Mouse (Mus musculus): ENCODE data around the gene Vwa3b. TPM values are rescaled to one million over a fixed set of nuclear protein-coding genes. Genes with fewer than 3 reads are reported as not detected.

The Vwa3b gene
- polyA plus RNA-seq, 1 experiment from 2014 or later: not detected

GRCm38 (mm10) chr1:36988161-36988560, 38.2 kb upstream of the Vwa3b start:
- Histone ChIP-seq H3K4me3 (ENCODE audit: low read depth, low read length) (no peak overlapping the region), H3K4me1 (ENCODE audit: control insufficient read depth, insufficient read depth, low read length) (no peaks in the 10 kb centered on the region), H3K27me3 (ENCODE audit: control insufficient read depth, insufficient read depth, low read length) (no peaks in the 10 kb centered on the region), H3K9ac (ENCODE audit: low read depth, low read length) (no peak overlapping the region), H3K9me3 (replicated peaks; ENCODE audit: control insufficient read depth, low read length) (no peaks in the 10 kb centered on the region), H3K4me2 (no peak overlapping the region), H3K27ac (ENCODE audit: low read depth, low read length) (no peak overlapping the region), H3K36me3 (ENCODE audit: control insufficient read depth, insufficient read depth, low read length) (no peaks in the 10 kb centered on the region)
- 84% methylated on average over 6 of the region's 6 CpGs for WGBS (ENCODE audit: insufficient replicate concordance)
- no peak for ATAC-seq (replicated peaks; ENCODE audit: insufficient number of reproducible peaks, low FRiP score, low TSS enrichment)

- 72% methylated on average over 6 of the region's 6 CpGs for WGBS (ENCODE audit: insufficient replicate concordance)
- no peak overlapping the region for H3K27ac ChIP-seq (ENCODE audit: low read depth, low read length)
Observed at GRCm38 (mm10) chr1:36988561-36988960, 37.8 kb upstream of the Vwa3b start.

GRCm38 (mm10) chr1:36994296-36994695, 32.1 kb upstream of the Vwa3b start:
- ATAC-seq (replicated peaks; ENCODE audit: insufficient number of reproducible peaks, low FRiP score, low TSS enrichment): no peak
- Histone ChIP-seq H3K4me3 (ENCODE audit: low read depth, low read length) (no peak overlapping the region), H3K9ac (ENCODE audit: low read depth, low read length) (no peak overlapping the region), H3K4me2 (no peak overlapping the region), H3K27ac (ENCODE audit: low read depth, low read length) (no peak overlapping the region), H3K27me3 (ENCODE audit: control insufficient read depth, insufficient read depth, low read length) (no peaks in the 10 kb centered on the region), H3K4me1 (ENCODE audit: control insufficient read depth, insufficient read depth, low read length) (no peaks in the 10 kb centered on the region; the same call in 1 of the 2 replicates), H3K9me3 (replicated peaks; ENCODE audit: control insufficient read depth, low read length) (no peaks in the 10 kb centered on the region), H3K36me3 (ENCODE audit: control insufficient read depth, insufficient read depth, low read length) (no peaks in the 10 kb centered on the region)
- WGBS (ENCODE audit: insufficient replicate concordance): 90% methylated on average over 5 of the region's 5 CpGs

More at GRCm38 (mm10) chr1:36988561-36988960, 37.8 kb upstream of the Vwa3b start:
- H3K9ac ChIP-seq (ENCODE audit: low read depth, low read length): no peak overlapping the region
- H3K9me3 ChIP-seq (replicated peaks; ENCODE audit: control insufficient read depth, low read length): no peaks in the 10 kb centered on the region
- H3K27me3 ChIP-seq (ENCODE audit: control insufficient read depth, insufficient read depth, low read length): no peaks in the 10 kb centered on the region
- no peak overlapping the region for H3K4me2 ChIP-seq
- no peaks in the 10 kb centered on the region for H3K36me3 ChIP-seq (ENCODE audit: control insufficient read depth, insufficient read depth, low read length)
- H3K4me1 ChIP-seq (ENCODE audit: control insufficient read depth, insufficient read depth, low read length): no peaks in the 10 kb centered on the region
- no peak overlapping the region for H3K4me3 ChIP-seq (ENCODE audit: low read depth, low read length)
- no peak for ATAC-seq (replicated peaks; ENCODE audit: insufficient number of reproducible peaks, low FRiP score, low TSS enrichment)

GRCm38 (mm10) chr1:36995760-36996159, 30.6 kb upstream of the Vwa3b start:
- Histone ChIP-seq H3K36me3 (ENCODE audit: control insufficient read depth, insufficient read depth, low read length) (no peaks in the 10 kb centered on the region), H3K4me1 (ENCODE audit: control insufficient read depth, insufficient read depth, low read length) (no peaks in the 10 kb centered on the region; the same call in 1 of the 2 replicates), H3K27me3 (ENCODE audit: control insufficient read depth, insufficient read depth, low read length) (no peaks in the 10 kb centered on the region), H3K4me3 (ENCODE audit: low read depth, low read length) (no peak overlapping the region), H3K9me3 (replicated peaks; ENCODE audit: control insufficient read depth, low read length) (no peaks in the 10 kb centered on the region), H3K4me2 (no peak overlapping the region), H3K9ac (ENCODE audit: low read depth, low read length) (no peak overlapping the region), H3K27ac (ENCODE audit: low read depth, low read length) (no peak overlapping the region)
- WGBS (ENCODE audit: insufficient replicate concordance): 52% methylated on average over 6 of the region's 6 CpGs
- no peak for ATAC-seq (replicated peaks; ENCODE audit: insufficient number of reproducible peaks, low FRiP score, low TSS enrichment)

GRCm38 (mm10) chr1:36996561-36997213, 29.7 kb upstream of the Vwa3b start:
- Histone ChIP-seq H3K9ac (ENCODE audit: low read depth, low read length) (no peak overlapping the region), H3K9me3 (replicated peaks; ENCODE audit: control insufficient read depth, low read length) (no peaks in the 10 kb centered on the region), H3K36me3 (ENCODE audit: control insufficient read depth, insufficient read depth, low read length) (no peaks in the 10 kb centered on the region), H3K4me3 (ENCODE audit: low read depth, low read length) (no peak overlapping the region), H3K4me2 (no peak overlapping the region), H3K27ac (ENCODE audit: low read depth, low read length) (no peak overlapping the region), H3K27me3 (ENCODE audit: control insufficient read depth, insufficient read depth, low read length) (no peaks in the 10 kb centered on the region), H3K4me1 (ENCODE audit: control insufficient read depth, insufficient read depth, low read length) (no peaks in the 10 kb centered on the region; the same call in 1 of the 2 replicates)
- ATAC-seq (replicated peaks; ENCODE audit: insufficient number of reproducible peaks, low FRiP score, low TSS enrichment): no peak
- 59% methylated on average over 6 of the region's 6 CpGs for WGBS (ENCODE audit: insufficient replicate concordance)

DNA sequence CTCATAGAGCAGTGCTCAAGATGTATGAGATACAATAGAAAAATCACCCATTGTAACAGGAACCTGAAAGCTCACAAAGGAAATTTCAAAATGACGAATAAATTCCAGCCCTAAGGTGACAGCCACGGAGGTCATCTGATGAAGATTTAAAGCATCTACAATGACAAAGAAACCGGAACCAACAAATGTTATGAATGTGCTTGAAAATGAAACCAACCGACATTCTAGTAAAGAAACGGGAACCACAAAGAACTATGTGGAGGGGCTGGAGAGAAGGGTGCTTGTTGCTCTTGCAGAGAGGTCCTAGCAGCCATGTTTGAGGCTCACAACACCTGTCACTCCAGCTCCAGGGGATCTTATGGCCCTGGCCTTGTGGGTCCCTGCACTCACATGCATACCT, 26.1 kb upstream of the Vwa3b start:
- no peaks in the 10 kb centered on the region; the same call in 1 of the 2 replicates for H3K4me1 ChIP-seq (ENCODE audit: control insufficient read depth, insufficient read depth, low read length)
- no peaks in the 10 kb centered on the region for H3K9me3 ChIP-seq (replicated peaks; ENCODE audit: control insufficient read depth, low read length)
- no peaks in the 10 kb centered on the region for H3K36me3 ChIP-seq (ENCODE audit: control insufficient read depth, insufficient read depth, low read length)
- ATAC-seq (replicated peaks; ENCODE audit: insufficient number of reproducible peaks, low FRiP score, low TSS enrichment): no peak
- no peaks in the 10 kb centered on the region for H3K27me3 ChIP-seq (ENCODE audit: control insufficient read depth, insufficient read depth, low read length)
- no peak overlapping the region for H3K9ac ChIP-seq (ENCODE audit: low read depth, low read length)
- no peak overlapping the region for H3K4me3 ChIP-seq (ENCODE audit: low read depth, low read length)
- no peak overlapping the region for H3K4me2 ChIP-seq
- no peak overlapping the region for H3K27ac ChIP-seq (ENCODE audit: low read depth, low read length)
- 69% methylated on average over 5 of the region's 5 CpGs for WGBS (ENCODE audit: insufficient replicate concordance)

DNA sequence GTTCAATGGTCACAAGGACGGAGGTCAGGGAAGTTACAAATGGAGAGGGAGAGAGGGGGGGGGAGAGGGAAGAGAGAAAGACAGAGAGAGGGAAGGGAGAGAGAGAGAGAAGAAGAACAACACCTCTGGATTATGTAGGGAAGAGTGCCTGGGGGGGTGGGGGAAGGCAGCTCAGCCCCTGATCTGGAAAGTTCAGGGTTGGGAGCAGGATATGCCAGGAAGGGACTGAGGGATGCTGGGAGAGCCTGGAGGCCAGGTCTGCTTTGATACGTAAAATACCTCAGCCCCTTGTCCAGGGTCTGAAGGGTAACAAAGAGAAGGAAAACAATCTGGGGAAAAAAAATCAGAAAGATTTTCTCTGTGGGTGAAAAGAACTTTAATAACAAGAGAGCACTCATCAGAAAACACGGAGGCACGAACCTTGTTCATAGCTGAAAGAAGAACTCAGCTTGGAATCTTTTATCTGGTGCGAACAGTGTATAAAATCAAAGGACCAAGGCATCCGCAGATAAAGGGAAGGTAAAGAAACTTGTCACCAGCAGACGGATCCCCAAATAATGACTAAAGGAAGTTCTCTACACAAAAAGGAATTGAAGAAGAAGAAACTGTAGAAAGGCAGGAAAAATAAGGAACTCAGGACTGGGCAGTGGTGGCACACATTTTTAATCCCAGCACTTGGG, 24.6 kb upstream of the Vwa3b start:
- no peak overlapping the region for H3K9ac ChIP-seq (ENCODE audit: low read depth, low read length)
- no peaks in the 10 kb centered on the region for H3K9me3 ChIP-seq (replicated peaks; ENCODE audit: control insufficient read depth, low read length)
- no peaks in the 10 kb centered on the region; the same call in 1 of the 2 replicates for H3K4me1 ChIP-seq (ENCODE audit: control insufficient read depth, insufficient read depth, low read length)
- no peak for ATAC-seq (replicated peaks; ENCODE audit: insufficient number of reproducible peaks, low FRiP score, low TSS enrichment)
- no peaks in the 10 kb centered on the region for H3K27me3 ChIP-seq (ENCODE audit: control insufficient read depth, insufficient read depth, low read length)
- WGBS (ENCODE audit: insufficient replicate concordance): 32% methylated on average over 7 of the region's 7 CpGs
- H3K4me3 ChIP-seq (ENCODE audit: low read depth, low read length): no peak overlapping the region
- H3K4me2 ChIP-seq: no peak overlapping the region
- H3K27ac ChIP-seq (ENCODE audit: low read depth, low read length): no peak overlapping the region
- H3K36me3 ChIP-seq (ENCODE audit: control insufficient read depth, insufficient read depth, low read length): no peaks in the 10 kb centered on the region

DNA sequence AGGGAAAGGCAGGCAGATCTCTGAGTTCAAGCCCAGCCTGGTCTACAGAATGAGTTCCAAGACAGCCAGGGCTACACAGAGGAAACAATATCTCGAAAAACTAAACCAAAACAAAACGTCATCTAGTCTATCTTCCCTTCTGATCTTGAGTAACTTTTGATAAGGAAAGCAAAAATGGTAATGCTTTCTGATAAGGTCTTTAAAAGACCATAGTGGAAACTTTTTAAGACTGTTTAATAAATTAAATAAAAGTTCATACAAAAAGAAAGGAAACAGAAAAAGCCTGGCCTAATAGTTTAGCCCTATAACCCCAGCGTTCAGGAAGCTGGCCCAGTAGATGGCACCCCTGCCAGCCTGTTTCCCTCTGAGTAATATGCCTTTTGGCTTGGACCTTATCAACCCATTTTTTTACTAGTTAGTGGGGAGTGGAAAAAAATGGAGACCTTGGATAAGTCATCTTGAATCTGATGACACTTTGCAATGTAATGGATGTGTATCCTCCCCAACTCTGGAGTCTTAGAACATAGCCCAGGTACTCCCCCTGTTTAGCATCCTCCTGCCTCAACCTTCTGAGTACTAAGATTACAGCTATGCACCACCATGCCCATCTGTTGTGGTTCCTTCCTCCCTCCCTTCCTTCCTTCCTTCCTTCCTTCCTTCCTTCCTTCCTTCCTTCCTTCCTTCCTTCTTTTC, 23.9 kb upstream of the Vwa3b start:
- H3K27ac ChIP-seq (ENCODE audit: low read depth, low read length): no peak overlapping the region
- H3K36me3 ChIP-seq (ENCODE audit: control insufficient read depth, insufficient read depth, low read length): no peaks in the 10 kb centered on the region
- no peak overlapping the region for H3K4me3 ChIP-seq (ENCODE audit: low read depth, low read length)
- no peaks in the 10 kb centered on the region for H3K27me3 ChIP-seq (ENCODE audit: control insufficient read depth, insufficient read depth, low read length)
- H3K4me1 ChIP-seq (ENCODE audit: control insufficient read depth, insufficient read depth, low read length): no peaks in the 10 kb centered on the region
- H3K9ac ChIP-seq (ENCODE audit: low read depth, low read length): no peak overlapping the region
- 49% methylated on average over 3 of the region's 3 CpGs for WGBS (ENCODE audit: insufficient replicate concordance)
- no peak overlapping the region for H3K4me2 ChIP-seq
- no peaks in the 10 kb centered on the region for H3K9me3 ChIP-seq (replicated peaks; ENCODE audit: control insufficient read depth, low read length)
- no peak for ATAC-seq (replicated peaks; ENCODE audit: insufficient number of reproducible peaks, low FRiP score, low TSS enrichment)
